Mouse (Mus musculus): ENCODE data around the gene Acrbp. TPM values are rescaled to one million over a fixed set of nuclear protein-coding genes. Genes with fewer than 3 reads are reported as not detected.
"Not testable (repeated sequence)": the region's sequence is repeated elsewhere in the genome, so short reads cannot be mapped to it uniquely, and the experiment has no call there.

Acrbp gene
- polyA plus RNA-seq (2015; fragmentation: Nextera tagmentation; extraction: Ambion mirVana), result 12.9 and 16.4 TPM in 2 replicates

- Histone ChIP-seq H3K36me3 (ENCODE audit: control insufficient read depth, insufficient read depth, low read length) (peaks cover 38% of the 10 kb centered on the region), H3K27me3 (ENCODE audit: control insufficient read depth, insufficient read depth, low read depth, low read length) (no peaks in the 10 kb centered on the region), H3K4me2 (ENCODE audit: low read depth, low read length) (no peak within 1 kb of the TSS), H3K9ac (ENCODE audit: low read length) (no peak within 1 kb of the TSS), H3K27ac (ENCODE audit: low read length) (no peak within 1 kb of the TSS), H3K4me1 (replicated peaks; ENCODE audit: control insufficient read depth, insufficient read depth, low read length) (no peaks in the 10 kb centered on the region), H3K9me3 (ENCODE audit: control insufficient read depth, low read length) (no peaks in the 10 kb centered on the region), H3K4me3 (ENCODE audit: low read length) (no peak within 1 kb of the TSS)
- no peak for ATAC-seq (ENCODE audit: low read depth)
- WGBS, result 42% methylated on average over 20 of the region's 20 CpGs
Observed at GRCm38 (mm10) chr6:125049678-125050077, at the start of gene Acrbp. Acrbp (plus strand) TSS chr6:125049689.

- WGBS, result 30% methylated on average over 3 of the region's 3 CpGs
- Histone ChIP-seq H3K36me3 (ENCODE audit: control insufficient read depth, insufficient read depth, low read length) (no peaks in the 10 kb centered on the region), H3K4me1 (replicated peaks; ENCODE audit: control insufficient read depth, insufficient read depth, low read length) (0 out of 2 replicates have a peak, but pooled peaks cover 3% of the 10 kb centered on the region), H3K4me2 (ENCODE audit: low read depth, low read length) (no peak overlapping the region), H3K4me3 (ENCODE audit: low read length) (no peak overlapping the region), H3K27me3 (ENCODE audit: control insufficient read depth, insufficient read depth, low read depth, low read length) (peaks cover 30% of the 10 kb centered on the region), H3K27ac (ENCODE audit: low read length) (no peak overlapping the region), H3K9me3 (ENCODE audit: control insufficient read depth, low read length) (no peaks in the 10 kb centered on the region), H3K9ac (ENCODE audit: low read length) (no peak overlapping the region)
- ATAC-seq (ENCODE audit: low read depth), result no peak
Observed at GRCm38 (mm10) chr6:125003706-125004105, 45.8 kb upstream of the Acrbp start.

- WGBS, result 38% methylated on average over 3 of the region's 3 CpGs
- Histone ChIP-seq H3K27me3 (ENCODE audit: control insufficient read depth, insufficient read depth, low read depth, low read length) (peaks cover 18% of the 10 kb centered on the region), H3K9me3 (ENCODE audit: control insufficient read depth, low read length) (no peaks in the 10 kb centered on the region), H3K4me1 (replicated peaks; ENCODE audit: control insufficient read depth, insufficient read depth, low read length) (0 out of 2 replicates have a peak, but pooled peaks cover 3% of the 10 kb centered on the region), H3K36me3 (ENCODE audit: control insufficient read depth, insufficient read depth, low read length) (no peaks in the 10 kb centered on the region), H3K9ac (ENCODE audit: low read length) (no peak overlapping the region), H3K4me3 (ENCODE audit: low read length) (no peak overlapping the region), H3K4me2 (ENCODE audit: low read depth, low read length) (no peak overlapping the region), H3K27ac (ENCODE audit: low read length) (no peak overlapping the region)
- no peak for ATAC-seq (ENCODE audit: low read depth)
Observed at GRCm38 (mm10) chr6:125005086-125005485, 44.4 kb upstream of the Acrbp start.

GRCm38 (mm10) chr6:125008060-125008459, 41.4 kb upstream of the Acrbp start:
- peaks cover 7% of the 10 kb centered on the region; the same call in 1 of the 2 replicates for H3K36me3 ChIP-seq (ENCODE audit: control insufficient read depth, insufficient read depth, low read length)
- no peak for ATAC-seq (ENCODE audit: low read depth)
- H3K4me3 ChIP-seq (ENCODE audit: low read length), result peak overlapping the region; percentile 76
- H3K27ac ChIP-seq (ENCODE audit: low read length), result peak overlapping the region; percentile 56; the same call in 1 of the 2 replicates
- H3K9ac ChIP-seq (ENCODE audit: low read length), result peak overlapping the region; percentile 61
- H3K4me2 ChIP-seq (ENCODE audit: low read depth, low read length), result peak overlapping the region; percentile 71
- no peaks in the 10 kb centered on the region for H3K9me3 ChIP-seq (ENCODE audit: control insufficient read depth, low read length)
- H3K4me1 ChIP-seq (replicated peaks; ENCODE audit: control insufficient read depth, insufficient read depth, low read length), result peaks cover 13% of the 10 kb centered on the region
- peaks cover 6% of the 10 kb centered on the region; the same call in 1 of the 2 replicates for H3K27me3 ChIP-seq (ENCODE audit: control insufficient read depth, insufficient read depth, low read depth, low read length)
- WGBS, result 37% methylated on average over 13 of the region's 13 CpGs

GRCm38 (mm10) chr6:125008586-125009128, 40.8 kb upstream of the Acrbp start:
- H3K4me1 ChIP-seq (replicated peaks; ENCODE audit: control insufficient read depth, insufficient read depth, low read length), result peaks cover 13% of the 10 kb centered on the region
- H3K4me2 ChIP-seq (ENCODE audit: low read depth, low read length), result peak overlapping the region; percentile 79
- no peaks in the 10 kb centered on the region for H3K9me3 ChIP-seq (ENCODE audit: control insufficient read depth, low read length)
- ATAC-seq (ENCODE audit: low read depth), result peak; percentile 98
- H3K36me3 ChIP-seq (ENCODE audit: control insufficient read depth, insufficient read depth, low read length), result peaks cover 7% of the 10 kb centered on the region; the same call in 1 of the 2 replicates
- peak overlapping the region; percentile 99 for H3K27ac ChIP-seq (ENCODE audit: low read length)
- peaks cover under 1% of the 10 kb centered on the region; the same call in 1 of the 2 replicates for H3K27me3 ChIP-seq (ENCODE audit: control insufficient read depth, insufficient read depth, low read depth, low read length)
- peak overlapping the region; percentile 97 for H3K9ac ChIP-seq (ENCODE audit: low read length)
- under 1% methylated on average over 32 of the region's 34 CpGs for WGBS
- H3K4me3 ChIP-seq (ENCODE audit: low read length), result peak overlapping the region; percentile 76

GRCm38 (mm10) chr6:125009129-125009180, 40.5 kb upstream of the Acrbp start, which contains the start of gene Zfp384:
Zfp384 (plus strand) TSS chr6:125009145.
- Histone ChIP-seq H3K9ac (ENCODE audit: low read length) (peak within 1 kb of the TSS; percentile 97), H3K27me3 (ENCODE audit: control insufficient read depth, insufficient read depth, low read depth, low read length) (no peaks in the 10 kb centered on the region), H3K27ac (ENCODE audit: low read length) (peak within 1 kb of the TSS; percentile 99), H3K4me1 (replicated peaks; ENCODE audit: control insufficient read depth, insufficient read depth, low read length) (peaks cover 13% of the 10 kb centered on the region), H3K9me3 (ENCODE audit: control insufficient read depth, low read length) (no peaks in the 10 kb centered on the region), H3K4me2 (ENCODE audit: low read depth, low read length) (peak within 1 kb of the TSS; percentile 79), H3K4me3 (ENCODE audit: low read length) (peak within 1 kb of the TSS; percentile 76), H3K36me3 (ENCODE audit: control insufficient read depth, insufficient read depth, low read length) (peaks cover 7% of the 10 kb centered on the region; the same call in 1 of the 2 replicates)
- no peak for ATAC-seq (ENCODE audit: low read depth)
- WGBS, result 0% methylated on average over 3 of the region's 3 CpGs

GRCm38 (mm10) chr6:125009181-125010073, 40.1 kb upstream of the Acrbp start:
- Histone ChIP-seq H3K9ac (ENCODE audit: low read length) (peak overlapping the region; percentile 97), H3K36me3 (ENCODE audit: control insufficient read depth, insufficient read depth, low read length) (peaks cover 11% of the 10 kb centered on the region), H3K4me3 (ENCODE audit: low read length) (peak overlapping the region; percentile 76), H3K4me1 (replicated peaks; ENCODE audit: control insufficient read depth, insufficient read depth, low read length) (peaks cover 13% of the 10 kb centered on the region), H3K27ac (ENCODE audit: low read length) (peak overlapping the region; percentile 99), H3K9me3 (ENCODE audit: control insufficient read depth, low read length) (no peaks in the 10 kb centered on the region), H3K4me2 (ENCODE audit: low read depth, low read length) (peak overlapping the region; percentile 79), H3K27me3 (ENCODE audit: control insufficient read depth, insufficient read depth, low read depth, low read length) (no peaks in the 10 kb centered on the region)
- ATAC-seq (ENCODE audit: low read depth), result peak; percentile 88
- under 1% methylated on average over 51 of the region's 78 CpGs for WGBS

- ATAC-seq (ENCODE audit: low read depth), result no peak
- Histone ChIP-seq H3K36me3 (ENCODE audit: control insufficient read depth, insufficient read depth, low read length) (peaks cover 22% of the 10 kb centered on the region), H3K4me1 (replicated peaks; ENCODE audit: control insufficient read depth, insufficient read depth, low read length) (no peaks in the 10 kb centered on the region), H3K4me3 (ENCODE audit: low read length) (no peak overlapping the region), H3K27me3 (ENCODE audit: control insufficient read depth, insufficient read depth, low read depth, low read length) (no peaks in the 10 kb centered on the region), H3K27ac (ENCODE audit: low read length) (no peak overlapping the region), H3K9me3 (ENCODE audit: control insufficient read depth, low read length) (no peaks in the 10 kb centered on the region), H3K4me2 (ENCODE audit: low read depth, low read length) (no peak overlapping the region), H3K9ac (ENCODE audit: low read length) (no peak overlapping the region)
- 89% methylated on average over 3 of the region's 3 CpGs for WGBS
Observed at GRCm38 (mm10) chr6:125017682-125018081, 31.8 kb upstream of the Acrbp start.

GRCm38 (mm10) chr6:125030532-125030931, 19.0 kb upstream of the Acrbp start:
- not testable (repeated sequence) for H3K27ac ChIP-seq (ENCODE audit: low read length); ATAC-seq (ENCODE audit: low read depth); H3K9ac ChIP-seq (ENCODE audit: low read length); H3K4me2 ChIP-seq (ENCODE audit: low read depth, low read length); H3K9me3 ChIP-seq (ENCODE audit: control insufficient read depth, low read length); H3K4me1 ChIP-seq (replicated peaks; ENCODE audit: control insufficient read depth, insufficient read depth, low read length); H3K4me3 ChIP-seq (ENCODE audit: low read length); H3K27me3 ChIP-seq (ENCODE audit: control insufficient read depth, insufficient read depth, low read depth, low read length)
- 31% methylated on average over 7 of the region's 9 CpGs for WGBS
- H3K36me3 ChIP-seq (ENCODE audit: control insufficient read depth, insufficient read depth, low read length), result peaks cover 45% of the 10 kb centered on the region

All from lung, embryonic 16.5 days (tissue).